Mouse (Mus musculus): ENCODE measurements around the gene Npl.

GRCm38 (mm10) chr1:153491345-153491744 is 58.5 kb downstream of the Npl start:
- TF ChIP-seq POLR2A (IDR thresholded peaks at IDR 0.05; ENCODE audit: borderline replicate concordance, low read depth, low read length) (no peak), CTCF (IDR thresholded peaks at IDR 0.05; ENCODE audit: low read depth, low read length) (no peak)

All from bone marrow macrophage, adult 2 months (primary cell).